Mouse (Mus musculus): Measurements from ENCODE around the gene Dnal1. TPM values are rescaled to one million over a fixed set of nuclear protein-coding genes. Genes with fewer than 3 reads are reported as not detected.

Dnal1 gene
- polyA plus RNA-seq, 1 experiment = 8.2 TPM

- TF ChIP-seq POLR2A (IDR thresholded peaks at IDR 0.05; ENCODE audit: control insufficient read depth, low read depth, low read length) = no peak
- TF ChIP-seq CTCF (IDR thresholded peaks at IDR 0.05; ENCODE audit: control insufficient read depth, insufficient read depth, insufficient replicate concordance, low read depth, low read length) = no peak
- H3K27ac ChIP-seq (ENCODE audit: control insufficient read depth, insufficient read depth, low read depth, low read length) = no peak overlapping the region
- H3K4me1 ChIP-seq (ENCODE audit: control insufficient read depth, insufficient read depth, low read length) = peaks cover 11% of the 10 kb centered on the region
- no peaks in the 10 kb centered on the region for H3K36me3 ChIP-seq (ENCODE audit: control insufficient read depth, insufficient read depth, low read length)
- H3K27me3 ChIP-seq (ENCODE audit: control insufficient read depth, insufficient read depth, low read length) = no peaks in the 10 kb centered on the region
- H3K4me3 ChIP-seq (ENCODE audit: control insufficient read depth, low read depth, low read length) = no peak overlapping the region
Measured at GRCm38 (mm10) chr12:84172862-84173261, 58.7 kb downstream of the Dnal1 start.

GRCm38 (mm10) chr12:84173309-84173915, 59.2 kb downstream of the Dnal1 start:
- H3K4me1 ChIP-seq (ENCODE audit: control insufficient read depth, insufficient read depth, low read length) = peaks cover 11% of the 10 kb centered on the region
- no peak overlapping the region for H3K27ac ChIP-seq (ENCODE audit: control insufficient read depth, insufficient read depth, low read depth, low read length)
- no peaks in the 10 kb centered on the region for H3K36me3 ChIP-seq (ENCODE audit: control insufficient read depth, insufficient read depth, low read length)
- no peak overlapping the region for H3K4me3 ChIP-seq (ENCODE audit: control insufficient read depth, low read depth, low read length)
- H3K27me3 ChIP-seq (ENCODE audit: control insufficient read depth, insufficient read depth, low read length) = no peaks in the 10 kb centered on the region
- no peak for TF ChIP-seq POLR2A (IDR thresholded peaks at IDR 0.05; ENCODE audit: control insufficient read depth, low read depth, low read length)
- no peak for TF ChIP-seq CTCF (IDR thresholded peaks at IDR 0.05; ENCODE audit: control insufficient read depth, insufficient read depth, insufficient replicate concordance, low read depth, low read length)

- Histone ChIP-seq H3K36me3 (ENCODE audit: control insufficient read depth, insufficient read depth, low read length) (no peaks in the 10 kb centered on the region), H3K27me3 (ENCODE audit: control insufficient read depth, insufficient read depth, low read length) (no peaks in the 10 kb centered on the region), H3K27ac (ENCODE audit: control insufficient read depth, insufficient read depth, low read depth, low read length) (no peak overlapping the region), H3K4me3 (ENCODE audit: control insufficient read depth, low read depth, low read length) (no peak overlapping the region), H3K4me1 (ENCODE audit: control insufficient read depth, insufficient read depth, low read length) (peaks cover 11% of the 10 kb centered on the region)
- TF ChIP-seq CTCF (IDR thresholded peaks at IDR 0.05; ENCODE audit: control insufficient read depth, insufficient read depth, insufficient replicate concordance, low read depth, low read length) (no peak), POLR2A (IDR thresholded peaks at IDR 0.05; ENCODE audit: control insufficient read depth, low read depth, low read length) (no peak)
Measured at GRCm38 (mm10) chr12:84174190-84174811, 60.1 kb downstream of the Dnal1 start.

GRCm38 (mm10) chr12:84174871-84175270, 60.7 kb downstream of the Dnal1 start:
- Histone ChIP-seq H3K27ac (ENCODE audit: control insufficient read depth, insufficient read depth, low read depth, low read length) (no peak overlapping the region), H3K4me1 (ENCODE audit: control insufficient read depth, insufficient read depth, low read length) (peaks cover 11% of the 10 kb centered on the region), H3K27me3 (ENCODE audit: control insufficient read depth, insufficient read depth, low read length) (no peaks in the 10 kb centered on the region), H3K4me3 (ENCODE audit: control insufficient read depth, low read depth, low read length) (no peak overlapping the region), H3K36me3 (ENCODE audit: control insufficient read depth, insufficient read depth, low read length) (no peaks in the 10 kb centered on the region)
- no peak for TF ChIP-seq POLR2A (IDR thresholded peaks at IDR 0.05; ENCODE audit: control insufficient read depth, low read depth, low read length)
- no peak for TF ChIP-seq CTCF (IDR thresholded peaks at IDR 0.05; ENCODE audit: control insufficient read depth, insufficient read depth, insufficient replicate concordance, low read depth, low read length)

GRCm38 (mm10) chr12:84175659-84176061, 61.5 kb downstream of the Dnal1 start:
- Histone ChIP-seq H3K27ac (ENCODE audit: control insufficient read depth, insufficient read depth, low read depth, low read length) (peak overlapping the region; percentile 50; the same call in 1 of the 2 replicates), H3K4me1 (ENCODE audit: control insufficient read depth, insufficient read depth, low read length) (peaks cover 11% of the 10 kb centered on the region), H3K4me3 (ENCODE audit: control insufficient read depth, low read depth, low read length) (peak overlapping the region; percentile 69), H3K36me3 (ENCODE audit: control insufficient read depth, insufficient read depth, low read length) (no peaks in the 10 kb centered on the region), H3K27me3 (ENCODE audit: control insufficient read depth, insufficient read depth, low read length) (no peaks in the 10 kb centered on the region)
- TF ChIP-seq POLR2A (IDR thresholded peaks at IDR 0.05; ENCODE audit: control insufficient read depth, low read depth, low read length) (no peak), CTCF (IDR thresholded peaks at IDR 0.05; ENCODE audit: control insufficient read depth, insufficient read depth, insufficient replicate concordance, low read depth, low read length) (no peak)

- Histone ChIP-seq H3K36me3 (ENCODE audit: control insufficient read depth, insufficient read depth, low read length) (no peaks in the 10 kb centered on the region), H3K27me3 (ENCODE audit: control insufficient read depth, insufficient read depth, low read length) (no peaks in the 10 kb centered on the region), H3K27ac (ENCODE audit: control insufficient read depth, insufficient read depth, low read depth, low read length) (peak overlapping the region; percentile 50; the same call in 1 of the 2 replicates), H3K4me3 (ENCODE audit: control insufficient read depth, low read depth, low read length) (no peak overlapping the region), H3K4me1 (ENCODE audit: control insufficient read depth, insufficient read depth, low read length) (peaks cover 14% of the 10 kb centered on the region)
- TF ChIP-seq CTCF (IDR thresholded peaks at IDR 0.05; ENCODE audit: control insufficient read depth, insufficient read depth, insufficient replicate concordance, low read depth, low read length) (no peak), POLR2A (IDR thresholded peaks at IDR 0.05; ENCODE audit: control insufficient read depth, low read depth, low read length) (no peak)
Measured at GRCm38 (mm10) chr12:84176126-84176769, 62.1 kb downstream of the Dnal1 start.
